Mouse (Mus musculus): ENCODE measurements around the gene Stk38.

DNA sequence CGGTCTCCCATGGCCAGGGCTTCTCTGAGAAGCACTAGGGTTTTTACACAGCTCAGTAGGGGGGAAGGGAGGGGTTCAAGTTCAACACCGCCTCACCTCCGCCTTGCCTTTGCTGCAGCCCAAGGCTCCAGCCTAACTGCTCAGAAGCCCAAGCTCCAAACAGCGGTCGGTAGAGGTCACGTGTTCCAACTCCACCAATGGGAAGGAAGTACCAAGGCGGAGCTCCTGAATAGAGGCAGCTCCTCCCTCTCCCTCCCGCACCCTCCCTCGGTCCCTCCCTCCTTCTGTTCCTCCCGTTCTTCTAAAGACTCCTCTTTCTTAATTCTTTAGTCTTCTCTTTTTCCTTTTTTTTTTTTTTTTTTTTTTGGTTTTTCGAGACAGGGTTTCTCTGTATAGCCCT lies 65.7 kb downstream of the Stk38 start:
- TF ChIP-seq HCFC1 (IDR thresholded peaks at IDR 0.05; ENCODE audit: borderline replicate concordance, insufficient read depth, low read length) (no peak), ZNF384 (IDR thresholded peaks at IDR 0.05; ENCODE audit: low read depth, low read length) (peak; percentile 68; the same call in 1 of the 2 replicates)
